Mouse (Mus musculus) right cerebral cortex, postnatal 4 days (tissue): ENCODE data around the gene Gimap3.

ENCODE experiments used
- DNase-seq: peaks from one replicate; pipeline ENCODE4 v3.0.0-alpha.2; 2022

The Gimap3 gene

GRCm38 (mm10) chr6:48770696-48771095, at the start of gene Gimap3:
Gene Gimap3 (minus strand): TSS chr6:48770851.
- no peak for DNase-seq

DNA sequence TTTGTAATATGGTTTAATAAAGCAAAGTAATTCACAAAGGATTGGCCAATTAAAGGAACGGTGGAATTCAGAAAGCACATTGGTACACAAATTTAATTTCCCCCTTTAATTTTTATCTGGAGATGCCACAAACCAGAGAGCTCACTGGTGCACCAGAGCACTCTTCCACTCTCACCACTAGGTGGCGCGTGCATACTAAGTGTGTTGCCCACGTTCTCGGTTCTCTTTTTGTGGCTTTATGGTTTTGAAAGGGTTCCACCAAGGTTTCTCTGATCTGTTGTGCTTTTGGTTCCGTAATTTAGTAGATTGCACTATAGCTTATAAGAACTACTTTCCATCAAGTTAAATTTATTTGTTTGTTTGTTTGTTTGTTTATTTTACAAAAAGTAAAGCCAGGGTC, 47.2 kb upstream of the Gimap3 start:
- peak; percentile 70 for DNase-seq

DNA sequence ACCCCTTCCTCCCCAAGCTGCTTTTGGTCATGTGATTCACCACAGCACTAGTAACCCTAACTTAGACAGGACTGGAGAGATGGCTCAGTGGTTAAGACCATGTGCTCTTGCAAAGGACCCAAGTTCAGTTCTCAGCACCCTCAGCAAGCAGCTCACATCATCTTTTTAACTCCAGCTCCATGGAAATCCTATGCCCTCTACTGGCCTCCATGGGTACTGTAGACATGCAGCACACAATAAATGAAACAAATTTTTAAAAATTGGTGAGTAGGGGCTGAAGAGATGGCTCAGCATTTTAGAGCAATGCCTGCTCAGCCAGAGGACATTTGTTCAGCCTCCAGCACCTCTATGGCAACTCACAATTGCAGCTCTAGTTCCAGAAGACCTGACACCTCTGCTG, 44.4 kb upstream of the Gimap3 start:
- DNase-seq = no peak

- no peak for DNase-seq
Measured at GRCm38 (mm10) chr6:48809494-48810219, 39.0 kb upstream of the Gimap3 start.

DNA sequence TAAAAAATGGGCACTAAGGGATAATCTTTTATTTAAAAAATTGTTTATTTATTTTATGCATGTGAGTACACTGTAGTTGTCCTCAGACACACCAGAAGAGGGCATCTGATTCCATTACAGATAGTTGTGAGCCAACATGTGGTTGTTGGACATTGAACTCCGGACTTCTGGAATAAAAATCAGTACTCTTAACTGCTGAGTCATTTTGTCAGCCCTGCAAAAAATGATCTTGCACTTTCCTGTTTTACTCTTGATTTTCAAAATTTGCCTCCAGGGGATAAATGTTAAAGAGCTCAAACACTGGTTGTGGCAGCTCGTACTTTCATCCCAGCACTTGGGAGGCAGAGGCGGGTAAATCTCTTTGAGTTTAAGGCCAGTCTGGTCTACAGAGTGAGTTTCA, 36.1 kb upstream of the Gimap3 start:
- DNase-seq = no peak

- no peak for DNase-seq
Measured at GRCm38 (mm10) chr6:48804346-48804745, 33.7 kb upstream of the Gimap3 start.

- DNase-seq = no peak
Measured at GRCm38 (mm10) chr6:48803406-48804051, 32.9 kb upstream of the Gimap3 start.

DNA sequence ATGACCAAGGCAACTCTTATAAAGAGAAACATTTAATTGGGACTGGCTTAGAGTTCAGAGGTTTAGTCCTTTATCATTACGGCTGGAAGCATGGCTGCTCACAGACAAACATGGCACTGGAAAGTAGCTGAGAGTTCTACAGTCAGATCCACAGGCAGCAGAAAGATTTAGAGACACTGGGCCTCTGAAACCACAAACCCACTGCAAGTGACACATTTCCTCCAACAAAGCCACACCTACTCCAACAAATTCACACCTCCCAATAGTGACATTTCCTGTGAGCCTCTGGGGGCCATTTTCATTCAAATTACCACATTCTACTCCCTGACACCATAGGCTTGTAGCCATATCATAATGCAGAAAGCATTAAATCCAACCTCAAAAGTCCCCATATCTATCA, 31.2 kb upstream of the Gimap3 start:
- DNase-seq = no peak

DNA sequence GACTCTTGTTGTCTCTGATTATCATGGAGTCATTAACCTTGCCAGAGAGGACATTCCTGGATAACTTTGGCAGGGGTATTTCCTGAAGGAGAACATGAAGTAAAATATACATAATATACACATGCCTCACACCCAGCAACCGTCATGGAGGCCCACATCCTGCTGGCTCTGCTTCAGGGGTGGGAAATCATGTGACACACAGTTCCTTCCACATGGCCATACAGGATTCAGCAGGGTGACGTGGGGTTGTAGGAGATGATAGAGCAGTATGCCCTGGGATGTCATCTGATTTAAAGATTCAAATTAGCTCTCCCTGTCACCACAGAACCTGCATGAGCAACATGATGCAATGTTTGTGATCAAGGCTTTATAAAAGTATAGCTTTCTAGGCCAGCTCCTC, 17.2 kb upstream of the Gimap3 start:
- no peak for DNase-seq

- no peak for DNase-seq
Measured at GRCm38 (mm10) chr6:48785601-48786000, 14.9 kb upstream of the Gimap3 start.

GRCm38 (mm10) chr6:48785189-48785588, 14.5 kb upstream of the Gimap3 start:
- no peak for DNase-seq

GRCm38 (mm10) chr6:48784406-48784805, 13.8 kb upstream of the Gimap3 start:
- DNase-seq = no peak

GRCm38 (mm10) chr6:48772030-48772429, 1.4 kb upstream of the Gimap3 start:
- DNase-seq = peak; percentile 89

- no peak for DNase-seq
Measured at GRCm38 (mm10) chr6:48768933-48769332, 1.7 kb downstream of the Gimap3 start.

DNA sequence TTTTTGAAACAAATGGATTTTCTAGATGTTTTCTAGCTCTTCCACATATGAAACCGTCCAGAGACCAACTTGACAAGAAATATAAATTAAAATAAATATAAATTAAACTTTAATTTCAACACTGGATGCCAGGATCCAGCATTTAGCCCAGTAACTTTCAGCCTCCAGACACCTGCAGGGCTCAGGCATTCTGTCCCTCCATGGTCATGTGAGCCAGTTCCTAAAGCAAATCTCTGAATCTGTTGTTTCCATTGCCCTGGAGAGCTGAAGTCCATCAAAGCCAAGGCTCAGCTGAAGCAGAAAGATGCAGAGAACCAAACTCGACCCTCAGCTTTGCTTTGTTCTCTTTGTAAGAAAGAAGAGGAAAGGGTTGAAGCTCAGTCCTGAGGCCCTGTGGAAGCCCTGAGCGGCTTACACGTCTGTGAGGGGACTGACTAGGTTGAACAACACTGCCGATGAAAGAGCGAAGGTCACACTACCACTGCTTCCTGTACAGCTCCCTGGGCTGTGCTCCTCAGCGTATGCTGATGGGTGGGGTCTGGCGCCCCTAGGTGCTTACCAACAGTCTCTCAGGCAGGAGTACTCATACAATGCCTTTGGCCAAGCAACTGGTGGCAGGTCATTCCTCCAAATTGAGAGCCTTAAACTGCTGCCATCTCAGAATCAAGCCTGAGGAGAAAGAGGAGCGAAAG, 2.3 kb downstream of the Gimap3 start:
- no peak for DNase-seq

DNA sequence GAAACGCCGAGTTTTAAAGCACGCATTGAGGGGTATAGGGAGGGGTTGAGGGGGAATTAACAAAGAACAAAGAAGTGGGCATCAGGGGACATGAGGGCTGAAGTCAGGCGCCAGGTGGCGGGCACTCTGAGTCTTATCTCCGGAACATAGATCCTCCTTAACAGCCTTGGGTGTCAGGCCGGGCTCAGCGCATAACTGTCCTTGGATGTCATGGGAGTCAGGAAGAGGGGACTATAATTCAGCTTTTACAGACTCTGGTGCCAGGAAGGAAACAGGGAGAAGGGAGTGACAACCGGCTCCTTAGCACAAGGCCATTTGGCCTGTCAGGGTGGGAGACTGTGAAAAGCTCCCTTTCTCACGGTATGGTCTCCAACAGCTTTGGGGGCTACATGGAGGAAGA, 6.2 kb downstream of the Gimap3 start:
- DNase-seq = no peak

DNA sequence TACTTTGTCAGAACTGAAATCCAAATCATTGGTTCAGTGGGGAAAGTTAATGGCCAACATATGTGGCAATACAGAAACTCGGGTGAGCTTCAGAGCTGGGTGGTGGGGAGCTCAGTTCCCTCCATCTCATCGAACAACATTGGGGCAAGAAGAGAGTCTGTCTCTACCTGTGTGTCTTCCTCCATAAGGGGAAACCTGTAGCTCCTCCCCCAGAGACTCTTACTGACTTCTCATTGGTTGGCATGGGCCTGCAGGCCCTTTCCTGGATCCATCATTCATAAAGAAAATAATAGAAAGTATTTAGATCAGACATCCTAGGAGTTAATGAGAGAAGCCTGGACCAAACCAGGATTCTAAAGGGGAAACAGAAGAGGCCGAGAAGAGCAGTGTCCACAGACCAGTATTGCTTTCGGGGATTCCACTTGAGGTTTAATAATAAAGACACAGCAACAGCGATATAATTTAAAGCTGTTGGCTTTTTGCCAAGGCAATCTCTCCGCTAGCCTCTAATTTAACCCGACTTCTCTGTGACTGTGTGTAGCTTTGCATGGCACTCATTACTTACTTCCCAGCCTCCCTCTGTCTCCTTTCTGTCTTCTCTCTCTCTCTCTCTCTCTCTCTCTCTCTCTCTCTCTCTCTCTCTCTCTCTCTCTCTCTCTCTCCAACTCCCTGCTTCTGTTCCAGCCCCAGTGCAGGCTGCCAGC, 6.9 kb downstream of the Gimap3 start:
- DNase-seq = no peak

GRCm38 (mm10) chr6:48747091-48747966, 23.3 kb downstream of the Gimap3 start:
- DNase-seq = no peak

- no peak for DNase-seq
Measured at GRCm38 (mm10) chr6:48745959-48746889, 24.4 kb downstream of the Gimap3 start, which contains the start of gene Gimap5. Gene Gimap5 (plus strand): TSS chr6:48746197.

DNA sequence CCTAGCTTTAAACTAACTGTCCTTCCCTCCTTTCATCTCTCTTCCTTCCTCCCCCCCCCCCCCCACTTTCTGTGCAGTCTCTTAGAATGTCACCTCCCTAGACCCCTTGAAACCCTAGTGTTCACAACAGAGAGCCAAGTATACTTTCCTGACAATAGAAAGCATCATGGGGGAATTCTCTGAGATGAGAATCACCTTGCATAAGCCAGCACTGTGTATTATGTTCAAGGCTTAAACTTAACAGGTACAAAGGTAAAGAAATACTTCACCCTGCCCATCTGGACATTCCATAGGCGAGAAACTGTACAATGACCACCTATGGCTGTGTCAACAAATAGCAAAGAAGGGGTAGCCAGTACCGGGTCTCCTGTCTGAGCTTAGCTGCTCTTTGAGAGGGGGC, 25.2 kb downstream of the Gimap3 start:
- no peak for DNase-seq
